Mouse (Mus musculus) forebrain, embryonic 16.5 days (tissue): Measurements from ENCODE around the gene Erich4. TPM values are rescaled to one million over a fixed set of nuclear protein-coding genes. Genes with fewer than 3 reads are reported as not detected.
A peak's percentile ranks its signal among the peaks of the same experiment; 100 is the strongest.

ENCODE experiments used
- ATAC-seq: fragments of 200-750 bp; cut with Nextera tagmentation; 2 replicates; pipeline ENCODE4 v1.8.0; 2017; ENCODE audit warnings: mild to moderate bottlenecking, moderate library complexity
- H3K27ac ChIP-seq: fragments of 300-500 bp; sonication (generic); 2 replicates; pipeline ENCODE4 v1.5.1; 2014; ENCODE audit warnings: low read length, control low read depth
- H3K27me3 ChIP-seq: fragments of 300-500 bp; sonication (generic); replicated peaks from 2 replicates; pipeline ENCODE4 v1.6.1; 2014; ENCODE audit warnings: low read length; ENCODE audit not compliant: control insufficient read depth, insufficient read depth
- H3K36me3 ChIP-seq: fragments of 300-500 bp; sonication (generic); 2 replicates; pipeline ENCODE4 v1.6.1; 2014; ENCODE audit not compliant: control insufficient read depth, insufficient read depth
- H3K4me1 ChIP-seq: fragments of 300-500 bp; sonication (generic); replicated peaks from 2 replicates; pipeline ENCODE4 v1.6.1; 2014; ENCODE audit warnings: low read length; ENCODE audit not compliant: control insufficient read depth, insufficient read depth
- H3K4me2 ChIP-seq: fragments of 300-500 bp; sonication (generic); 2 replicates; pipeline ENCODE4 v1.6.1; 2014; ENCODE audit warnings: mild to moderate bottlenecking, low read length, control low read depth
- H3K4me3 ChIP-seq: fragments of 300-500 bp; sonication (generic); replicated peaks from 2 replicates; pipeline ENCODE4 v1.5.1; 2014; ENCODE audit warnings: mild to moderate bottlenecking, low read length, control low read depth
- H3K9ac ChIP-seq: fragments of 300-500 bp; sonication (generic); replicated peaks from 2 replicates; pipeline ENCODE4 v1.6.1; 2014; ENCODE audit warnings: low read depth, low read length, control low read depth
- H3K9me3 ChIP-seq: fragments of 300-500 bp; sonication (generic); 2 replicates; pipeline ENCODE4 v1.6.1; 2016; ENCODE audit warnings: low read length; ENCODE audit not compliant: control insufficient read depth
- WGBS: fragments of 180-500 bp; shearing (Covaris S2); extraction: QIAGEN DNeasy Blood & Tissue Kit; methylation state at CpG from one replicate; pipeline ENCODE4 v1.1.7; 2014; 5-methylcytosine and 5-hydroxymethylcytosine counted together
- polyA plus RNA-seq: library from polyadenylated mRNA; unstranded; fragments of >200 nt; fragmentation: Nextera tagmentation; extraction: Ambion mirVana; gene quantifications from 2 replicates; pipeline ENCODE4 v1.2.1, GENCODE M21; 2015

Gene Erich4
- polyA plus RNA-seq, 1 experiment from 2014 or later: 0.39 TPM

- no peak for ATAC-seq
- H3K27ac ChIP-seq: no peak overlapping the region
- no peaks in the 10 kb centered on the region for H3K9me3 ChIP-seq
- no peaks in the 10 kb centered on the region for H3K4me1 ChIP-seq
- H3K36me3 ChIP-seq: peaks cover 3% of the 10 kb centered on the region; the same call in 1 of the 2 replicates
- H3K4me2 ChIP-seq: no peak overlapping the region
- H3K27me3 ChIP-seq: no peaks in the 10 kb centered on the region
- H3K4me3 ChIP-seq: no peak overlapping the region
- 31% methylated on average over 14 of the region's 14 CpGs for WGBS
- no peak overlapping the region for H3K9ac ChIP-seq
These were observed 29.4 kb upstream of the Erich4 start for GRCm38 (mm10) chr7:25645074-25645473.

DNA sequence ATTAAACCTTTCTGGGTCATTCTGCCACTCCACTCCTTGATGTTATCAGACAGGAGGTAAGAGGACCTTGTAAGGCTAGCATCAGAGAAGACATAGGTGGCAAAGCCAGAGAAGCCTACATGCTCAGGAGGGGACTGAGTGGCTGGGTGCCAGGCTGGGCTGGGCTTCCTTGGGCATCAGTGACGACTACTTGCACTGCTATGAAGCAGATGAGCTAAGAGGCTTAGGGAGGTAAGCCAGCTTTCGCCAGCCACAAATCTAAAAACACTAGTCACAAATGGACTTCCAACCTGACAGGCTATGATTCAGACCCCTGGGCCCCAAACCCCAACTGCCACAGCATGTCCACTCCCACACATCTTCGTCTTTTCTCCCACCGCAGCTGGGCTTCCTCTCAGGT, 28.9 kb upstream of the Erich4 start:
- Histone ChIP-seq H3K4me2 (no peak overlapping the region), H3K9me3 (no peaks in the 10 kb centered on the region), H3K27me3 (no peaks in the 10 kb centered on the region), H3K4me1 (peaks cover 3% of the 10 kb centered on the region), H3K9ac (no peak overlapping the region), H3K27ac (no peak overlapping the region), H3K4me3 (no peak overlapping the region), H3K36me3 (peaks cover 3% of the 10 kb centered on the region; the same call in 1 of the 2 replicates)
- no peak for ATAC-seq
- 72% methylated on average over 4 of the region's 4 CpGs for WGBS

DNA sequence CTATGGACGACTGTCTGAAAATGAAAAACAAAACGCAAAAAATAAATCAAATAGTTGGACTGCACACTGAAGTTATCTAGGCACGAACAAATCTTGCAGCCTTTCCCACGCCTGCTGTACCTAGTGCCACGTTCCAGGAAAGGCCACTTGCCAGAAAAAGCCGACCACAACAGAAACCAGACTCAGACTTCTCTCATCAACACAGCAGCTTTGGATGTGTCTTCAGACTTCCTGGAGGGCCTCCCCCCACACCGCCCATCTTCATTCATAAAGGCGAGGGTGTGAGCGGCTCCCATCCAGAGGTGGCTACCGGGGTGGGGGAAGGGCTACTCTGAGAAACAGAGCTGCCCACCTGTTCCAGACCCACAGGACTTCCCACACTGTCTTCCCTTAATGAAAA, 28.4 kb upstream of the Erich4 start:
- no peak overlapping the region for H3K27ac ChIP-seq
- no peak overlapping the region for H3K9ac ChIP-seq
- H3K4me1 ChIP-seq: peaks cover 4% of the 10 kb centered on the region
- ATAC-seq: no peak
- H3K36me3 ChIP-seq: peaks cover 3% of the 10 kb centered on the region; the same call in 1 of the 2 replicates
- H3K4me3 ChIP-seq: no peak overlapping the region
- H3K4me2 ChIP-seq: no peak overlapping the region
- no peaks in the 10 kb centered on the region for H3K9me3 ChIP-seq
- H3K27me3 ChIP-seq: no peaks in the 10 kb centered on the region
- 80% methylated on average over 10 of the region's 10 CpGs for WGBS

- Histone ChIP-seq H3K9me3 (no peaks in the 10 kb centered on the region), H3K4me3 (no peak overlapping the region), H3K9ac (no peak overlapping the region), H3K36me3 (0 out of 2 replicates have a peak, but pooled peaks cover 5% of the 10 kb centered on the region), H3K4me2 (no peak overlapping the region), H3K27me3 (no peaks in the 10 kb centered on the region), H3K27ac (no peak overlapping the region), H3K4me1 (peaks cover 4% of the 10 kb centered on the region)
- 74% methylated on average over 4 of the region's 4 CpGs for WGBS
- ATAC-seq: no peak; the same call in 1 of the 2 replicates
These were observed 24.1 kb upstream of the Erich4 start for GRCm38 (mm10) chr7:25639754-25640153.

DNA sequence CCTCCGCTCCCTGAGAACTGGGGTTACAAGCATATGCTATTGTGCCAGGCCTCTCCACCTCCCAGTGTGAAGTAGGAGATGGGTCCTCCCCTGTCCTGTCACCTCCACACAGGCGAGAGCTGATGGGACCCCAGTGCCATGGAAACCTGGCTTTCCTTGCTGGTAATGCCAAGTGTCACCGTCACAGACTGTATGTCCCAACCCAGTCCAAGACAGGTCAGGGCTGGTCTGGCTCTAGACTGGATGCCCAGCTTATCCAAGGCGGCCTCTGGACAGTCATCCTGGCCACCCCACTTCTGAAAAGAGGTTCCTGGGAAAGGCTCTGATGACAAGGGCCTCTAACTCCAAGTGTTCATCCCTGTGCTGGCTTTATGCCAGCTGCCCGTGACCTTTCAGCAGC, 21.4 kb upstream of the Erich4 start:
- peaks cover 13% of the 10 kb centered on the region for H3K36me3 ChIP-seq

GRCm38 (mm10) chr7:25636373-25636772, 20.7 kb upstream of the Erich4 start:
- no peak overlapping the region for H3K4me2 ChIP-seq
- no peak overlapping the region for H3K4me3 ChIP-seq
- H3K27ac ChIP-seq: no peak overlapping the region
- H3K36me3 ChIP-seq: peaks cover 13% of the 10 kb centered on the region
- H3K9me3 ChIP-seq: no peaks in the 10 kb centered on the region
- H3K9ac ChIP-seq: no peak overlapping the region
- no peak for ATAC-seq
- H3K27me3 ChIP-seq: no peaks in the 10 kb centered on the region
- H3K4me1 ChIP-seq: peaks cover 4% of the 10 kb centered on the region
- 79% methylated on average over 3 of the region's 3 CpGs for WGBS

More for the DNA sequence above, 21.4 kb upstream of the Erich4 start:
- WGBS: 92% methylated on average over 5 of the region's 5 CpGs
- H3K4me2 ChIP-seq: no peak overlapping the region
- no peaks in the 10 kb centered on the region for H3K27me3 ChIP-seq
- H3K27ac ChIP-seq: no peak overlapping the region
- H3K9me3 ChIP-seq: no peaks in the 10 kb centered on the region
- H3K9ac ChIP-seq: no peak overlapping the region
- H3K4me1 ChIP-seq: peaks cover 4% of the 10 kb centered on the region
- no peak overlapping the region for H3K4me3 ChIP-seq
- ATAC-seq: no peak

DNA sequence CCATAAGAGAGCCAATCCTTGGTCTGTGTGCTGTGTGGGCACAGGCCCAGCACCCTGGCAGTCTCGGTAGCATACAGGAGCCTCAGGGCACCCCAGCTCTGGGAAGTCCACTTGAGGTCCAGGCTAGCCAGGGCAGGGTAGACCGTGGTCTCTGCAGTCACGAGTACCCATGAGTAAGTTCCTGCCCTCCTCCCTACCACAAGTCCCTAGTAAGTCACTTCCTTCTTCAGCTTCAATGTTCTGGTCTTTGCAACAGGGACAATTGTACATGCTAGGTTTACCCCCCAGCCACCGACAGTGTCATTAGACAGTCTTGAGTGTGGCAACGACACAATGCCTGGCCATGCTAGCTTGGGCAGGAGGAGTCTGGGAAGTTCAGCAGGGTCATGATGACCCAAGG, 17.0 kb upstream of the Erich4 start:
- Histone ChIP-seq H3K36me3 (peaks cover 22% of the 10 kb centered on the region), H3K27ac (no peak overlapping the region), H3K9me3 (no peaks in the 10 kb centered on the region), H3K4me2 (no peak overlapping the region), H3K4me1 (no peaks in the 10 kb centered on the region), H3K9ac (no peak overlapping the region), H3K27me3 (peaks cover 9% of the 10 kb centered on the region), H3K4me3 (no peak overlapping the region)
- 96% methylated on average over 5 of the region's 5 CpGs for WGBS
- no peak for ATAC-seq

- H3K27me3 ChIP-seq: peaks cover 9% of the 10 kb centered on the region
- peaks cover 10% of the 10 kb centered on the region for H3K4me1 ChIP-seq
- H3K4me3 ChIP-seq: no peak overlapping the region
- no peaks in the 10 kb centered on the region for H3K9me3 ChIP-seq
- no peak overlapping the region for H3K9ac ChIP-seq
- 70% methylated on average over 8 of the region's 8 CpGs for WGBS
- no peak for ATAC-seq
- no peak overlapping the region for H3K27ac ChIP-seq
- peaks cover 15% of the 10 kb centered on the region for H3K36me3 ChIP-seq
- H3K4me2 ChIP-seq: no peak overlapping the region
These were observed 12.6 kb upstream of the Erich4 start for GRCm38 (mm10) chr7:25628323-25628620.

DNA sequence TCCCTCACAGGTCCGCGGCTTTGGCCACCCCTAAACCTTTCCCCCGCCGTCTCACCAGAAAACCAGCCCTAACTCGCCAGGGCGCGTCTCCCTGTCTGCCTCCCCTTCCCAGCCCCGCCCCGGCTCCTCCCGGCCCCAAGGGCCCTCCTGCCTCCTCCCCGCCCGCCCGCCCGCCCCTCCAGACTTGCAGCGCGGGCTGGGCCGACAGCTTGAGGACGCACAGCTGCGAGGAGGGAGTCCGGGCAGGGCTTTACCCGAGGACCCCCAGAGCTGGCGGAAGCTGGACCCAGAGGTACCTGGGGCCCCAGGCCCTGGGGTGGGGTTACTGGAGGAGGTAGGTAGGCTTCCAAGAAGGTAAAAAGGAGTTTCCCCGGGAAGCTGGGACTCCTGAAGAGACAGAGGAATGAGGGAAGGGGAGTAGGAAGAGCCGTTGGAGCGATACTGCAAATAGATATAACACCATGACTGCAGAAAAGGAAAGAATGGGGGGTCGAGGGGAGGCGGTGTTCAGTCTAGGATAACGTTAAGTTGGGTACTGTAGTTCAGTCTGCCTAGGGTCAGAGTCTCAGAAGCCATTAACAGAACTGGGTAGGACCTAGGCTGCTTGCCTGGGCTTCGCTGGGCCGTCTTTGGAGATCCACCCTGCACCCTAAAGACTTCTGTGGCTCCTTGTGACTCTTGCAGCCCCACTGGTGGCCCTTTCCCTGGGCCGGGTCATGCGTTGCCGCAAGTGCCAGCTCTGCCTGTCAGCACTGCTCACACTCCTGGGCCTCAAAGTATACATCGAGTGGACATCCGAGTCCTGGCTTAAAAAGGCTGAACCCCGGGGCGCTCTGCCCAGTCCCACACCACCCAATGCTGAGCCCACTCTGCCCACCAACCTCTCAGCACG, 12.0 kb upstream of the Erich4 start:
- H3K4me3 ChIP-seq: peak overlapping the region; percentile 24
- peak overlapping the region; percentile 0; the same call in 1 of the 2 replicates for H3K9ac ChIP-seq
- H3K4me1 ChIP-seq: peaks cover 10% of the 10 kb centered on the region
- WGBS: 23% methylated on average over 29 of the region's 38 CpGs
- ATAC-seq: no peak
- H3K36me3 ChIP-seq: peaks cover 10% of the 10 kb centered on the region
- H3K4me2 ChIP-seq: peak overlapping the region; percentile 37
- H3K9me3 ChIP-seq: no peaks in the 10 kb centered on the region
- peaks cover 9% of the 10 kb centered on the region for H3K27me3 ChIP-seq
- no peak overlapping the region for H3K27ac ChIP-seq
